Mouse (Mus musculus): Measurements from ENCODE around the gene Ccer2. TPM values are rescaled to one million over a fixed set of nuclear protein-coding genes. Genes with fewer than 3 reads are reported as not detected.

The Ccer2 gene
- polyA plus RNA-seq (2012; rRNA removed), result 0.06 TPM in 1 of 2 replicates, not detected in the other

DNA sequence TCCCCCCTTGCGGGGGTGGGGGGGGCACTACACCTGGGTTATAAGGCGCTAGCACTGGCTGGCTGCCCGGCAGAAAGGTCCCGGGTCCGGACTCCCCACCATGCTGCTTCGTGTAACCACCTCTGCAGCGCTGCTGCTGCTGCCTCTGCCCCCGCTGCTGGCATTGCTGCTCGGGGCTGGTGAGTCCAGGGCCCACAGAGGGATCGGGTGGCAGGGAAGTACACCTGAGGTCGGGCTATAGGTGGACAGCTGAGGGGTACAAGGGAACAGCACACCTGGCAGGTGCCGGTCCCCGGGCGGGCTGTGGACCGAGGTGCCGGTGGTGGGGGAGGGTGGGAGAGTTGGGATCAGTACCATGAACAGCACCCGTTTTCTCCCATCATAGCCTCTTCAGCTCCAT lies at the start of gene Ccer2:
Gene Ccer2 (plus strand): TSS at position 96 of the 400 bp plus-strand sequence.
- DNase-seq (ENCODE audit: low spot score), result no peak

DNA sequence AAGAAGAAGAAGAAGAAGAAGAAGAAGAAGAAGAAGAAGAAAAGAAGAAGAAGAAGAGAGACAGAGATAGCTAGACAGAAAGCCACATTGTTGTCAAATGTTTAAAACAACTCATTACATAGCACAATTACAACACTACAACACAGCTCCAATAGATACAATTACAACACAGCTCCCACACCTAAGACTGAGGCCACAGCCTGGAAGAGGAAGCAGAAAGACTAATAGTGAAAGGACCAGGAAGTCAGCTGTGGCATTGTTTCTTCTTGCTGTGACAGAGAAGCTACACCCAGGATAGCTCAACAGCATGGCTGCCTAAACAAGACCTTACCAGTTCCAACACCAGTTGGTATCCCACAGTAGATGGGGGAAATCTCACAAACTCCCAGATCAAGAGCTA lies 46.5 kb upstream of the Ccer2 start:
- no peak for DNase-seq (ENCODE audit: low spot score)

DNA sequence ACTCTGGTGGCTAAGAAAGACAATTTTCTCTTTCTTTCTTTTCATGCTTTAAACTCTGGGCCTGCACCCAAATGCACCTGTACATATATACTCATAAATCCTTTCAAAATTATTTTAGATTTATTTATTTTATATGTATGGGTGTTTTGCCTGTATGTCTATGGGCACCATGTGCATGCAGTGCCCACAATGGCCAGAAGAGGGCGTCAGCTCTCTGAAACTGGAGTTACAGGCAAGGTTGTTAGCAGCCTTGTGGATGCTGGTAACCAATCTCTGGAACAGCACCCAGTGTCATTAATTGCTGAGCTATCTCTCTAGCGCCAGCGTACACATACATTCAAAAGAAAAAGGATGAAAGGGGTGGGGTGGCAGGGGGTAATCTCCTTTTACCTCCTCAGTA lies 45.0 kb upstream of the Ccer2 start:
- DNase-seq (ENCODE audit: low spot score), result no peak

DNA sequence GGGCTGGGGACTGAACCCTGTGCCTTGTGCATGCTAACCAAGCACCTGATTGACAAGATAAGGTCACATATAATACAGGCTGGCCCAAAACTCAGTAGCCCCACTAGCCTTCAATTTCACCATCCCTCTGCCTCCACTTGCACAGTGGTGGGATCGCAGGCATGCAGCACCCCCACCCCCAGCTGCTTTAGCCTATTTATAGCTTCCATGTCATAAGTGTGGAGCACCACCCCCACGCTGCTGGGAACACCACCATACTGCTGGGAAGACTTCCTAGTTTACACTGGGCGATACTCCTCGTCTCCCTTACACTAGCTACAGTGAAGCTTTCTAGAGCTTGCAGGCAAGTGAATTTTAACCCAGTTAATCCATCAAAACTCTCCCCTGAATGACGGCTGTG lies 41.3 kb upstream of the Ccer2 start:
- no peak for DNase-seq (ENCODE audit: low spot score)

DNA sequence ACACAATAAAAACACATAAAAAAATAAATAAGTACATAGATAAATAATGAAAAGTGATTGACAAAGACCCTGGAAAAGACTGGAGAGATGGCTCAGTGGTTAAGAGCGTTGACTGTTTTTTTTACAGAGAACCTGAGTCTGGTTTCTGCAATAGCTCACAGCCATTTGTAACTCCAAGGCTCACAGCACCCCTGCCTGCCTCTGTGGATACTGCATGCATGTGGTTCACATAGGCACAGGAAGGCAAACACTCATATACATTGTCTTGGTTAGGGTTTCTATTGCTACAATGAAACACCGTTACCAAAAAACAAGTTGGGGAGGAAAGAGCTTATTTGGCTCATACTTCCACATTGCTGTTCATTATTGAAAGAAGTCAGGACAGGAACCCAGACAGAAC lies 40.4 kb upstream of the Ccer2 start:
- no peak for DNase-seq (ENCODE audit: low spot score)

DNA sequence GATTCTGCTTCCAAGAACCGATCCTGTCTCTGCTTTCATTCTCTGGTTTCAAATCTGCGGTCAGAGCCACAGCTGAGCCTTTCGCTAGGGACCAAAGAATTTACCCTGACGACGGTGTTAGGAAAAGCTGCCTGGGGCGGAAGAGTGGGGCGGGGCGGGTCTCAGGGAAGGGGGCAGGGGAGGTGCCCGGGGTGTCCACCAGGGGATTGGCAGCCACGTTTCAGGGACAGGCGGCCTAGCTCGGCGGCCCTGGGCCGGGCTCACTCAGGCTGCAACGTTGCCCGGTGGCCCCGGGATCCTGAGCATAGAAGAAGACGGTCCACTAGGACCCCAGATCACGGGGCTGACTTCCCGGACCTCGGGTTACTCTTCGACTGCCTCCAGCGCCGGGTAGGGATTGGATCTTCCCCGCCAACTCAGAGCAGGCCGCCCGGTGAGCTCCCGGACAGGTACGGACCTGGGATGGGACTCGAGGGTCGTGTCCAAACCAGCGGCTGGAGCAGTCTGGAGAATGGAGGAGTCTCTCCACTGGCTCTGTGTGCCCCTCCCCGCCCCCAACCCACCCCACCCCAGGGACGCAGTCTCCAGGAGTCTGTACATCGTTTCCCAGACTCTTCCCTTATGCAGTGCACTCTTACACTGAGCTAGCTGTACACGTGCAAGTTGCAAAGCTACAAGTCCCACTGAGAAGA lies 39.2 kb upstream of the Ccer2 start, which contains the start of gene Fbxo17:
Gene Fbxo17 (plus strand): TSS at position 215 of the 692 bp plus-strand sequence.
- peak; percentile 39 for DNase-seq (ENCODE audit: low spot score)

DNA sequence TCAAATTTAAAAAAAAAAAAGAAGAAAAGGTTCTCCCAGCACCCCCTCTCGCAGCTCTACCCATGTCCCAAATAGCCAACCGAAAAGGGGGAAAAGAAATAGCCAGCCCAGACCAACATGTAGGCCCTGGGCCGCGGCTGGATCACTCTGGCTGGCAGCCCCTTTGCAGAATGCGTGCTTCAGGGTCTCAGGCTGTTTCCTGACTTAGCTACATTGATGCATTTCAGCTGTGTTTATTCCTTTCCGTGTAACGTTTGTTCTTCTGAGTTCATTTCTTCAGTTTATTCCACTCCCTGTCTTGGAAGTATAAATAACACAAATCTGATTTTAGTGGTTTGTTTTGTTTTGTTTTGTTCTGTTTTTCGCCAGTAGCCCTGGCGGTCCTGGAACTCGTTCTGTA lies 38.2 kb upstream of the Ccer2 start:
- no peak for DNase-seq (ENCODE audit: low spot score)

DNA sequence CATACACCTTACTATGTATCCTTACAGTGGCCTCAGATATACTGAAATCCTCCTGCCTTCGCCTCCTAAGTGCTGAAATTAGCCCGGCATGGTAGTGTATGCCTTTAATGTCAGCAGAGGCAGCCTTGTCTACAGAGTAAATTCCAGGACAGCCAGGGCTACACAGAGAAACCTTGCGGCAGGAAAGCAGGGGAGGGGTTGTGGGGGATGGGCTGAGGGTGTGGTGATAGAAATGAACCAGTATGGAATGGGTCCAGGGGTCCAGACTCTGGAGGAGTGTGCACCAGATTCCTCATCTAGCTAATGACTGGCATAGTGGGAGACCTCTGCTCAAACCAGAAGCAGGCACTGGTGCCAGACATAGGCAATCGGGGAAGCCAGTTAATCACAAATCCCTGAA lies 36.8 kb upstream of the Ccer2 start:
- no peak for DNase-seq (ENCODE audit: low spot score)

DNA sequence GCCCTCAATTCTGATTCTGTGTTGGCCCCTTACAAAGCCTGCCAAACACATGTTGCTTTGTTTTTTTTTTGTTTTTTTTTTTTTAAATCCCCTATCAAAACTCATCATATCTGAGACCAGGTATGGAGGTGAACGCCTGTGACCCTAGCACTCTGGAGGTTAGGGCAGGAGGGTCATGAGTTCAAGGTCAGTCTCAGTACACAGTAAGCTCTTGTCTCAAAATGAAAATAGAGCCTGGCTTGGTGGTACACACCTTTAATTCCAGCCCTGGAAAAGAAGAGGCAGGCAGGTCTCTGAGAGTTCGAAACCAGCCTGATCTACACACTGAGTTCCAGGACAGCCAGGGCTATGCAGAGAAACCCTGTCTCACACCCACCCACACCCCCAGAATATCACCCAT lies 36.3 kb upstream of the Ccer2 start:
- no peak for DNase-seq (ENCODE audit: low spot score)

DNA sequence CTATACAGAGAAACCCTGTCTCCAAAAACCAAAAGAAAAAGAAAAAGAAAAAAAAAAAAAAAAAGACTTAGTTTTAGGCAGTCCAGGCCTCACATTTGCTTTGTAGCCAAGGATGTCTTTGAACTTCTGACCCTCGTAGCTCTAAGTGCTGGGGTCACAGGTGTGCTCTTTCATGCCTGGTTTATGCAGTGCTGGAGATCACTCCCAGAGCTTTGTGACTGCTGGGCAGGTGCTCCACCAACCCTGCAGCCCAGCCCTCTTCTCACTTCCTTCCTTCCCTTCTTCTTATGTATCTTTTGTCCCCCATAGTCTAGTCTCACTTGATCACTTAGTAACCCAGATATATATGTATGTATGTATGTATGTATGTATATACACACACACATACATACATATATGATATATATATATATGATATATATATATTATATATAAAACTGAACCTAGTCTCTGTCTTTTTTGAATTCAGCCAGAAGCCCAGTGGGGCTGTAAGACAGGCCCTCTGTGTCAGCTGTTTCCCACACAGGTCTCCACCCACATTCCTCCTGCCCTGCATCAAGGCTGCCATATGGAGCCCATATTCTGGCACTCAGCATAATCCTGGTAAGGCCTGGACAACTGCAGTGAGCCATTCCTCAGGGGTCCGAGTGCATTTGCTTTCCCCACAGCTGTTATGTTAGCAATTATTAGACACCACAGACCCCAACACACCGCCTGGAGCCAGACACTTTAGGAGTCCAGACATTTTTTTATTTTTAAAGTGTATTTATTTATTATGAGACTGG lies 35.0 kb upstream of the Ccer2 start:
- DNase-seq (ENCODE audit: low spot score), result no peak

DNA sequence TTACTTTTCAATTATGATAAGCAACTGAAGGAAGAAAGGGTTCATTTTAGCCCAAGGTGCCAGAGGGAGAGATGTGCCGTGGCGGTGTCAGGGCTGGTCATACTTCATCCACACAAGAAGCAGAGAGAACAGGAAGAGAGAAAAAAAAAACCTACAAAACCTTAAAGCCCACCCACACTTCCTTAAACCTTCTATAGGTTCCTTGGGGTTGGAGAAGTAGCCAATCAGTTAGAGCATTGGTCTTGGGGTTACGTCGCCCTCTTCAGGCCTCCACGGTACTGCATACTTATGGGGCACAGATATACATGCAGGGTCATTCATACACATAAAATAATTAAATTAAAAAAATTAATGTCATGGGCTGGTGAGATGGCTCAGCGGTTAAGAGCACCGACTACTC lies 33.9 kb upstream of the Ccer2 start:
- no peak for DNase-seq (ENCODE audit: low spot score)

DNA sequence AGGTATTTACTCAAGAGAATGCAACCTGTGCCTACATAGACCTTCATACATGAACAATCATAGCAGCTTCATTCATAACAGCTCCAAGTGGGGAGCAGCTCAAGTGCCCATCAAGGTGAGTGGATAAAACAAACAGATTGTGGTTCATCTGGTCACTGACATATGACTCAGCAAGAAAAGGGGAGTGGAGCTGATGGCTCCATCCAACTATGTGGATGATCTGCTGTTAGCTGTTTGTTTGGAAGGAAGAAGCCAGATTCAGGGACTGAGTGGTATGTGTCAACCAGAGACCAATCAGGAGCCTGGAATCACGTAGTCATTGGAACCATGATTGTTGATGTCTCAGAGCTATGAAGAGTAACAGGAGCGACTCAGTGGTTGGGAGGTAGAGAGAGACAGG lies 31.4 kb upstream of the Ccer2 start:
- DNase-seq (ENCODE audit: low spot score), result no peak

DNA sequence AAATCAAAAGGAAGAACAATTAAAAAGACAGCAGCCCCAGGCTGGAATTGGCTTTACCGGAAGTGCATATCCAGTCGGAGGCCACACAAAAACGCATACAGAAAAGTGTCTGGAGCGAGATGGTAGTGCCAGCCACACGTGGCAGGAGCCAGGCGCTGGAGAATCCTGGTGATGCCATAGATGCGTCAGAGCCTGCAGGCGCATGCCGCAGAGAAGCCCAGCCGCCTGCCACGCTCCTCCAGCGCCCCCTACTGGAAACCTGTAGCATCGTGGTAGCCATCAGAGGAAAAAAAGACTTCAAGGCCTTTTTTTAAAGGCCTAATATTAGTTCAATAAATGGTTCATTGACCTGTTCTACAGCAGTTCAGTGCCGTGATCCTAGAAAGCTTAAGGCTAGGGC lies 29.4 kb upstream of the Ccer2 start:
- peak; percentile 56 for DNase-seq (ENCODE audit: low spot score)

DNA sequence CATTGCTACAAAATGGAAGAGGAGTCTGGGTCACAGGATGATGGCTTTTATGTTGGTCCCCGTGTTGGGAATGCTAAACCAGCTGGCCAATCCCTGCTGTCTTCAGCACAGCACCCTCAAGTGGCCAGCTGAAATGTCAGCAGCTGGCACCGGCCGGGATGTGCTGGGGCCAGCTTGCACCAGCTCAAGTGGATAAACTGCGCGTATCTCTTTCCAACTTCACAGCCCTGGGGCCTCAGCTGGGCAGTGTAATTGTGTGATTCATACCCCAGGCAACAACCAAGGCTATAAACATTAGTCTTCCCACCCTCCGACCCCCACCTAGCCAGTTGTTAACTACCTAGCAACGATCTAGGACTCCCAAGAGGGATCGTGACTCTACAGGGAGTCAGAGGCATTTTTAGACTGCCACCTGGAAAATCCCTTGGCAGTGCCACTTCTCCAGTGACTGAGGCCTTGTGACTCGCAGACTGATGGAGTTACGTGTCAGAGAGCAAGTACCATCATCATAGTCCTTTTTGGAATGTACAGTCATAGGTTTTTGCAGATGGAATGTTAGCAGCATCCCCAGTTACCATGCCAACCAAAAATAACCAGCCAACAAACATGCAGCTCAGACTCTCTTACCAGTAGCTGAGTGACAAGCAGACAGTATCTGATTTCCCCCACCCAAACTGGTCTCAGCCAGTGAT lies 28.2 kb upstream of the Ccer2 start:
- no peak for DNase-seq (ENCODE audit: low spot score)

DNA sequence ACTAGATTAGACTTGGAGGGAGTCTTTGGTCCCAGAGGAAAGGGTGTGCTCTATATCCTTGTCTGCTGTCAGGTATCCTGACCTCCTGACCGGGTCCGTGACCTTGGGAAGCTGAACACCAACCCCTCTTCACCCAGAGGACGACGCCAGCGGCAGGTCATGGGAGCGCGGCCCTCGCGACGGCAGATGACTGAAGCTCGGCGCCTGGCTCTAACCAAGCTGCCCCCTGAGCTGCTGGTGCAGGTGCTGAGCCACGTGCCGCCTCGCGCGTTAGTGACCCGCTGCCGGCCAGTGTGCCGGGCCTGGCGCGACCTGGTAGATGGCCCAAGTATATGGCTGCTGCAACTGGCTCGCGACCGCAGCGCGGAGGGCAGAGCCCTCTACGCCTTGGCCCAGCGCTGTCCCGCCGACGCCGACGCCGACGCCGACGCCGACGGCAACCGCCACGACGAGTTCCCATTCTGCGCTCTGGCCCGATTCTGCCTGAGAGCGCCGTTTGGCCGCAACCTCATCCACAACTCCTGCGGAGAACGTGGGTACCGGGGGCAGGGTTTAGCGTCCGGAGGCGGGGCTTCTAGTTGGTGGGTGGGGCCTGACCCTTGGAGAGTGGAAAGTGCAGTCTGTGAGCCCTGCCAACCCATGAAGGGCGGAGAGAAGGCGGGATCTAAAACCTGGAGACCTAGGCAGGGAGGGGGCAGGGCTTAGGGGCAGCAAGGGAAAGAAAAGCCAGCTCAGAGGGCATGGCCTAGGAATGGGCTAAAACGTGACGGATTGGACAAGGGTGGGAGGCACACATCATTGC lies 23.4 kb upstream of the Ccer2 start:
- DNase-seq (ENCODE audit: low spot score), result peak; percentile 41

DNA sequence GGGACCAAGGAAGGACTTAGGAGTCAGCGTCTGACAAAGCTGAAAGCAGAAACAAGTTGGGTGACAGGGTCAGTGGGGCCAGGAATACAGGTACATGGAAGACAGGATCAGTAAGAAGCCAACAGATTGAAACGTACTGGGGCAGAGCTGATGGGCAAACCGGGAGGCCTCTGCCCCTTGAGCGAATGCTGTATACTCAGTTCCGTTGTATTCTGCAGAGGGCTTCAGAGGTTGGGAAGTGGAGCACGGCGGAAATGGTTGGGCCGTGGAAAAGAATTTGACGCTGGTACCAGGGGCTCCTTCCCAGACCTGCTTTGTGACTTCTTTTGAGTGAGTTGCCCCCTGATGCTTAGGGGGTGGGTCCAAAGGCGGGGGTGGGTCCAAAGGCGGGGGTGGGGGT lies 22.8 kb upstream of the Ccer2 start:
- no peak for DNase-seq (ENCODE audit: low spot score)

DNA sequence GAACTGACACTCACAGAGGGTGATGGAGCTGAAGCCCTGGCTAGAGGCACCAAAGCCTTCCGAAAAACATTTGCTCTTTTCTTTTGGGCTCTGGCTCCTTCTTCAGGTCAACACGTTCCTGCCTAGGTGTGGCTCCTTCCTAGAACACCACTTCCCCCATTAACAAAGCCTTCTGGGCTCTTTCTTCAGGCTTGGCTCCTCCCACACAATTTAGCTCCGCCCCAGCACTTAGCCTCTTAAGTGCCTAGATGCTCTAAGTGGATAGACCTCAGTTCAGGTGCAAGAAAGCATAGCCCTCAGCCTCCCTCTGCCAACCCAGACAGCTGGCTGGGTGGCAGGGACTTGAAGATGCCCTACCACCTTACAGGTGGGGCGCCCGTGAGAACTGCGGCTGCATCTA lies 20.3 kb upstream of the Ccer2 start:
- DNase-seq (ENCODE audit: low spot score), result no peak

DNA sequence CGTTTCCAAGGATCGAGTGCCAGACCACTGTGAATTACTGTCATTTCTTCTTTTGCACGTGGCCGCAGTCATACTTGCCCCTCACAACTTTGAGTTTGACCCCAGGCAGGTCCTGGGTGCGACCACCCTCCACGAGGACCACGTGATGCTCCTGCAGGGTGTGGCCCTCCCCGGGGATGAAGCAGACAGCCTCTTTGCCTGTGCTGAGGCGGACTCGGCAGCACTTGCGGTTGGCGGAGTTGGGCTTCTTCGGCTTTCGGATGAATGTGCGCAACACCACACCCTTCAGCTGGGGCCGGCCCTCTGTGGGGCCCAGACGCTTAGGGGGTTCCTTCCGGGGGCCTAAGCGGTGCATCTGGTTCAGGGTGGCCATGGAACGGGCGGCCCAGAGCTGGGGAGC lies 16.1 kb upstream of the Ccer2 start:
- no peak for DNase-seq (ENCODE audit: low spot score)

DNA sequence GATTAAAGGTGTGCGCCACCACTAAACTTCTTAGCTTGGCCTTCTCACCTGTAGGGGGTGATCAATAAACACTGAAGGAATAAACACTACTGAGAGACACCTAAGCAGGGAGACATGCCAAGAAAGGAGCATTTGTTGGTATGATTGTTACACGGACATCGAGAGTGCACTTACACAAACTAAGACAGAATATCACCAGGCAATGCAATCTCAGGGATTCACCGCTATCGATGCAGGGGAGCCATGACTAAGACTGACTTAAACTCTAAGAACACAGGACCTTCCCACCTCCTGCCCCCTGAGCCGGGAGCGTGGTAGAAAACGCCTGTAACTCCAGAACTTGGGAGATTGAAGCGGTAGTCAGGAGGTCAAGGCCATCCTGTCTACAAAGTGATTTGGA lies 15.0 kb upstream of the Ccer2 start:
- no peak for DNase-seq (ENCODE audit: low spot score)

DNA sequence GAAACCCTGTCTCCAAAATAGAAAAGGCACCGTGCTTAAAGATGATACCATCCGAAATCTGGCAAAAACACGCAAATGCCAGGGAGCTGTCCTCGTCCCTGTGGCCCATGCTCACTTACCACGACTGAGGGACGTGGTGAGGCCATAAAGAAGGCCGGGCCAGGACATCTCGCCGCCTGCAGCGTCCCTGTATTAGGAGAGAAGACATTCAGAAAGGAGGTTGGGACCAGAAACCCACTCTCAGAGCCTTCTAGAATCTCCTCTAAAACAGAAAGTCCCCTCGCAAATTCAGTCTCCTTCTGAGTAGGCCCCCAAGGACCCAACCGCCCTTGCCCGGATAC lies 14.6 kb upstream of the Ccer2 start:
- DNase-seq (ENCODE audit: low spot score), result no peak

DNA sequence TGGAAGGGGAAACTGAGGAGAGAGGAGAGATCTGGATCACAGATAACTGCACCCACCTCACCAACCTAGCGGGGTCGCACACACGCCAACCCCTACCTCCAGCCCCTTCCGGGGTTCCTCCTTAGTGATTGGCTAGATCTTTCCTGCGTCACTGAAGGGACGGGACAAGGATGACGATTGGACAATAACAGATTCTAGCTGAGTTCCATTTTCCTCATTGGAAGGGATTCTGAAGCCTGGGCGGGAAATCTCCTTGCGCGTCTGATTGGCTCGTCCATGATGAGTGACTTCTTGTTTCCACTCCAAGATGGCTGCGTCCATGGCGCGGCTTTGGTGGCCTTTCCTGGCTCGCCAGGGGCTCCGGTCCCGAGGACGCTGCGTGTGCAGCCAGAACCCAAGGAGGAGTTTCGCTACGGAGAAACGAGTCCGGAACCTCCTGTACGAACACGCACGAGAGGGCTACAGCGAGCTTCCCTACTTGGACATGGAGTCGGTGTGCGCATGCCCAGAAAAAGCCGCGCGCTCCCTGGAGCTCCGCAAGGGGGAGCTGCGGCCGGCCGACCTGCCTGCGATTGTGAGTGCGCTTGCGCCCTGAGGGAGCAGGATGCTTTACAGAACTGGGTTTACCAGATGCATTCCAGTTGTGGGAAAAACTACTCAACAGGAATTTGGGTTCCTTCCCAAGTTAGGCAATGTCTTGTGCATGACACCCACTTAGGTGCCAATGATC lies 14.1 kb upstream of the Ccer2 start, which contains the start of the genes Mrps12 and Sars2:
Gene Mrps12 (minus strand): TSS at position 112 of the 730 bp plus-strand sequence.
Gene Sars2 (plus strand): TSS at position 284 of the 730 bp plus-strand sequence.
- DNase-seq (ENCODE audit: low spot score), result peak; percentile 97
